Mouse (Mus musculus) G1E (cell line): ENCODE data around the gene Prepl.

Experiments used
- CTCF ChIP-seq: IDR thresholded peaks from 2 replicates; pipeline ENCODE4 v1.5.1; 2012; ENCODE audit warnings: low read depth, low read length, inconsistent platforms, mixed read lengths
- TAL1 ChIP-seq: conservative IDR thresholded peaks from 2 replicates; pipeline ENCODE4 v1.6.1; 2012; ENCODE audit warnings: low read depth, low read length, inconsistent platforms, mixed read lengths

DNA sequence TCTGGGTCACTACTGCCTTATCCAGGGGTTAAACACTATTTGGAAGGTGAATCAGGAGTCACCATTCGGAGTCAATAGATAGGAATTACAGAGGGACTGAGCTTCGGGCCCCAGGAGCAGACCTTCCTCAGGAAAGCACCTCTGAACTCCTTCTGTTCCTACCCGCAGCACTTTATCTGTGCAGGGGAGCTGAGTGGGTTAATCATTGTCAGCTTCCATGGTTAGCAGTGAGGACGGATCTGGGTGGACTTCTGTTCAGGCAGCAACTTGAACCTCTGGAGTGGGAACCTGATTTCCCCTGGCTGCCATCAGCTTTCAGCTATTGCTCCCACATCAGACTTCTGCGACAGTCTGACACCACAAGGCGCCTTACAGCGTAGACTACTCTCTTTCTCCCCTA is 49.1 kb downstream of the Prepl start:
- TF ChIP-seq CTCF: no peak
- no peak for TF ChIP-seq TAL1
